Mouse (Mus musculus) hindbrain, postnatal 0 days (tissue): Measurements from ENCODE around the gene Nid1. TPM values are rescaled to one million over a fixed set of nuclear protein-coding genes. Genes with fewer than 3 reads are reported as not detected.
"Not testable (repeated sequence)": the region's sequence is repeated elsewhere in the genome, so short reads cannot be mapped to it uniquely, and the experiment has no call there.

Experiments
- ATAC-seq: fragments of 200-750 bp; cut with Nextera tagmentation; 2 replicates; pipeline ENCODE4 v1.8.0; 2017; ENCODE audit warnings: mild to moderate bottlenecking, moderate TSS enrichment, moderate library complexity
- DNase-seq: peaks from one replicate; pipeline ENCODE4 v3.0.0-alpha.2; 2015; ENCODE audit warnings: low spot score
- H3K27ac ChIP-seq: fragments of 300-500 bp; sonication (generic); 2 replicates; pipeline ENCODE4 v1.5.1; 2014; ENCODE audit warnings: mild to moderate bottlenecking
- H3K27me3 ChIP-seq: fragments of 300-500 bp; sonication (generic); 2 replicates; pipeline ENCODE4 v1.6.1; 2014; ENCODE audit warnings: low read length, mixed read lengths; ENCODE audit not compliant: insufficient read depth
- H3K36me3 ChIP-seq: fragments of 300-500 bp; sonication (generic); 2 replicates; pipeline ENCODE4 v1.6.1; 2014; ENCODE audit warnings: low read length, mixed read lengths; ENCODE audit not compliant: insufficient read depth
- H3K4me1 ChIP-seq: fragments of 300-500 bp; sonication (generic); 2 replicates; pipeline ENCODE4 v1.6.1; 2014; ENCODE audit warnings: antibody characterized with exemption, low read length, mixed read lengths; ENCODE audit not compliant: insufficient read depth
- H3K4me2 ChIP-seq: fragments of 300-500 bp; sonication (generic); 2 replicates; pipeline ENCODE4 v1.6.1; 2014; ENCODE audit warnings: low read depth, mild to moderate bottlenecking, low read length, moderate library complexity, mixed read lengths
- H3K4me3 ChIP-seq: fragments of 300-500 bp; sonication (generic); 2 replicates; pipeline ENCODE4 v1.5.1; 2014; ENCODE audit warnings: low read length
- H3K9ac ChIP-seq: fragments of 300-500 bp; sonication (generic); replicated peaks from 2 replicates; pipeline ENCODE4 v1.6.1; 2014; ENCODE audit warnings: mild to moderate bottlenecking, low read length, moderate library complexity, mixed read lengths
- H3K9me3 ChIP-seq: fragments of 300-500 bp; sonication (generic); 2 replicates; pipeline ENCODE4 v1.6.1; 2016; ENCODE audit warnings: low read length, mixed read lengths
- CTCF ChIP-seq: IDR thresholded peaks from 2 replicates; pipeline ENCODE4 v1.5.1; 2016; ENCODE audit warnings: antibody characterized with exemption, control low read depth, low read depth
- WGBS: fragments of 180-500 bp; shearing (Covaris S2); extraction: QIAGEN DNeasy Blood & Tissue Kit; methylation state at CpG from one replicate; pipeline ENCODE4 v1.1.7; 2014; 5-methylcytosine and 5-hydroxymethylcytosine counted together
- polyA plus RNA-seq: library from polyadenylated mRNA; unstranded; fragments of >200 nt; fragmentation: Nextera tagmentation; extraction: Ambion mirVana; gene quantifications from 2 replicates; pipeline ENCODE4 v1.2.1, GENCODE M21; 2015
- total RNA-seq: library from RNA; depleted of rRNA; stranded (reverse); fragments of >200 nt; gene quantifications from 2 replicates; pipeline ENCODE4 v1.2.3, GENCODE M21; 2014

The Nid1 gene
- total and polyA plus RNA-seq, 2 experiments from 2014 or later, result 56.7 to 120 TPM

DNA sequence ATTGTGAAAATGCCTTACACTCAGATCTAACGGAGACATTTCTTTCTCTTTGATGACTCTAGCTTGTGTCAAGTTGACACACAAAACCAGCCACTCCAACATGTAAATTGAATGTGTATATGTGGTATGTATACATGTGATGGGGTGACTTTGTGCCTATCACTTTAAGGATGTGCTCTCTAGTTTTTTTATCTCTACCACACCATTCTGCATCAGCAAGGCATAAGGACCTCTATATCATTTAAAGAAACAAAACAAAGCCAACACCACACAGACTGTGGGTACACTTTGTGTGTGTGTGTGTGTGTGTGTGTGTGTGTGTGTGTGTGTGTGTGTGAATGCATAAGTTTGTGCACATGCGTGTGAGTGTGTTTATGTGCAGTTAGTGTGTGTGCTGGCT lies 99.2 kb downstream of the Nid1 start:
- Histone ChIP-seq H3K9ac (no peak overlapping the region), H3K4me1 (no peaks in the 10 kb centered on the region), H3K4me3 (no peak overlapping the region), H3K9me3 (no peaks in the 10 kb centered on the region), H3K36me3 (no peaks in the 10 kb centered on the region), H3K27ac (no peak overlapping the region), H3K27me3 (no peaks in the 10 kb centered on the region), H3K4me2 (no peak overlapping the region)
- 91% methylated on average over 2 of the region's 2 CpGs for WGBS
- TF ChIP-seq CTCF, result no peak
- no peak for ATAC-seq
- DNase-seq, result no peak

DNA sequence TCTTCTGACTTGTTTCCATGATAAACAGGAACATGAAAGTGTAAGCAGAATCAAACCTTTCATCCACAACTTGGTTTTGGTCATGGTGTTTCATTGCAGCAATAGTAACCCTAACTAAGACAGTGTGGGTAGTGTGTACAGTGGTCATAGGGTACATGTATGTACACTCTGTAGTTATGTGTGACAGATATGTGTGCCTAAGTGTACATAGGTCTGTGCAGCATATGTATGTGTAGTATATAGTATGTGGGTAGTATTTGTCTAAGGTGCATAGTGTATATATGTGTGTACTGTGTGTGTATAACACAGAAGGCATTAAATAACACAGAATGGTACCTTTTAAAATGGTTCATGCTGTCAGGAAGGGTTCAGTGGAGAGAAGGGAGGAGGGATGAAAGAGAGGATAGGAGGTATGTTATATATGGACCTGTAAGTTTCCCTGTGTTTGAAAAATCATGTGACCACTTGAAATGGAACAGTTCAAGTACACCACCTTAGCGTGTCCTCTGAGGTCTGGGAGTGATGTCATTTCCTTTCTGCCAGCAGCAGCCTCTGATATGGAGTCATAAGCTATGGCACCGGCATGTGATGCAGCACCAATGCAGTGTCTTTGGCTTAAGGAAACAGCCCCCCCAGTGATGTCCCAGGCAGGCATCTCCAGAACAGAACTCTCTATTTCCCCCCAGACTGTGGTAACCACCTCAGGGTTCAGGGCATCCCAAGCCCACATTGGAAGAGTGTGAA lies 100.1 kb downstream of the Nid1 start:
- 78% methylated on average over 2 of the region's 2 CpGs for WGBS
- Histone ChIP-seq H3K4me1 (no peaks in the 10 kb centered on the region), H3K27ac (no peak overlapping the region), H3K9ac (no peak overlapping the region), H3K27me3 (no peaks in the 10 kb centered on the region), H3K4me2 (no peak overlapping the region), H3K36me3 (no peaks in the 10 kb centered on the region), H3K9me3 (no peaks in the 10 kb centered on the region), H3K4me3 (no peak overlapping the region)
- TF ChIP-seq CTCF, result no peak
- ATAC-seq (no peak; the same call in 1 of the 2 replicates), DNase-seq (no peak)

DNA sequence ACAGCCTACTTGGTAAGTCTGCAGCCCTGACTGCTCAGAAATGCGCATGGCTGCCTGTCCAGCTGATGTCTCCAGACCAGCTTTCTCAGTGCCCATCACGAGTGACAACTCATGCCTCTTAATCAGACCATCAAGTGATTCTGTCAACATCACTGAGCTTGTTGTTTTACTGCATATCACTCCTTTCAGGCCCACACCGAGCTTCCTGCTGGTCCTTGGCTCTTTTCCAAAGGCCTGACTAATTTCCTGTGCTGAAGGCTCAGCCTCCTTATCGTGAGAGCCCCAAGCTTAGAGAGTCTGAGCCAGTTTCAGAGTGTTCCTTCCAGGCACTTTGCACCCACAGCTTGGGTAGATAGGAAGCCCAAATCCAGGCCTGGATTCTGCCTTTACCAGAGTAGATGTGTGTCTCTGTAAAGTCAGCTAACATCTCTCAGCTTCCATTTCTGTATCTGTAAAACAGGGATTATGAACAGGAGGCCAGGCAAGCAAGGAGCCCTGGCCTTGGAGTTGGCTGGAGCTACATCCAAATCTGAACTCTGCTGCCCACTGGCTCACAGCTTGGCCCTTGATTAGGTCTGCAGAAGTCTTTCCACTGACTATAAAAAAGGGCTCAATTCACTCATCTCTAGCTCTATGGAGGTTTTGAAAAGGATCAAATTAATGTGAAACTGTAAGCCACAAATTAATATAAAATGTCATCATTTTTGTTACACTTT lies 101.4 kb downstream of the Nid1 start:
- no peaks in the 10 kb centered on the region for H3K27me3 ChIP-seq
- ATAC-seq, result peak; percentile 56; the same call in 1 of the 2 replicates
- H3K9ac ChIP-seq, result no peak overlapping the region
- no peaks in the 10 kb centered on the region for H3K36me3 ChIP-seq
- H3K27ac ChIP-seq, result no peak overlapping the region
- no peaks in the 10 kb centered on the region for H3K4me1 ChIP-seq
- WGBS, result 22% methylated on average over 4 of the region's 4 CpGs
- no peak for TF ChIP-seq CTCF
- no peak overlapping the region for H3K4me2 ChIP-seq
- DNase-seq, result peak; percentile 45
- H3K4me3 ChIP-seq, result no peak overlapping the region
- no peaks in the 10 kb centered on the region for H3K9me3 ChIP-seq

DNA sequence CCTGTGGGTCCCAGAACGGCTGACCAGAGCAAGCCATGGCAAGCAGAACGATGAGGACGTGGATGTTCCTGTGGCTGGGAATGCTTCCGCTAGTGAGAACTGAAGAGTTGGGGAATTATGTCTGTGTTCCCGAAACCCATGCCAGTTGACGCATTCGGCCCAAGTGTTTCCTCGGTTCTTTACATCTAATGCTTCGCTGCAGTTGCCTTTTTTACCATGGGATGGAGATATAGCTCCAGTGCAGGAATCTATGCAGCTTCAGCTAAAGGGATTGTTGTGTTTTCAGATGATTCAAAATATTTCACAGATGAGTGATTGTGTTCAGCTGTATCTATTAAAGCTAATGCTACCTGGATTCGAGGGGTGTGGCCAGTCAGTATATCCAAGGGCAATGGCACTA lies 105.7 kb downstream of the Nid1 start:
- TF ChIP-seq CTCF, result peak; percentile 44
- not testable (repeated sequence) for H3K9me3 ChIP-seq, H3K4me3 ChIP-seq, H3K9ac ChIP-seq, DNase-seq, H3K4me2 ChIP-seq, ATAC-seq, H3K36me3 ChIP-seq, H3K4me1 ChIP-seq, H3K27me3 ChIP-seq, H3K27ac ChIP-seq
- 90% methylated on average over 10 of the region's 10 CpGs for WGBS

DNA sequence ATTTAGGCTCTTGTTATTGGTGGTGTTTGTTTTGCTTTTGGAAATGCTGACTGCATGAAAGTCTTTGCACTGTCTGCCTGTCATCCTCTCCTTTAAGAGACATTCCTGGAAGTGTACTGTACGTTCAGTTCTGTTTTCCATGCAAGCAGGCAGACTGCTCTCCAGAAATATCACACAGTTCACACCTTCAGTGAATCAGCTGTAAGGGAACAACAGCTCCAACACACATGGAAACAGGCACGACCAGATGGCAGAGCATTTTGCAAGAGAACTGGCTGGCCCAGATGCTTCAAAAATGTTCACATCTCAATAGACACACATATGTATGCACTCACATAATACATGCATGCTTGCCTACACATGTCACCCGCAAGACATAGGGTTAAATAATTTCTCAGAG lies 109.4 kb downstream of the Nid1 start:
- WGBS, result 67% methylated on average over 3 of the region's 3 CpGs
- DNase-seq, result no peak
- no peak overlapping the region for H3K9ac ChIP-seq
- no peak overlapping the region for H3K27ac ChIP-seq
- H3K9me3 ChIP-seq, result no peaks in the 10 kb centered on the region
- H3K4me1 ChIP-seq, result no peaks in the 10 kb centered on the region
- no peaks in the 10 kb centered on the region for H3K27me3 ChIP-seq
- no peak overlapping the region for H3K4me3 ChIP-seq
- ATAC-seq, result no peak
- no peak overlapping the region for H3K4me2 ChIP-seq
- no peaks in the 10 kb centered on the region for H3K36me3 ChIP-seq
- TF ChIP-seq CTCF, result no peak

DNA sequence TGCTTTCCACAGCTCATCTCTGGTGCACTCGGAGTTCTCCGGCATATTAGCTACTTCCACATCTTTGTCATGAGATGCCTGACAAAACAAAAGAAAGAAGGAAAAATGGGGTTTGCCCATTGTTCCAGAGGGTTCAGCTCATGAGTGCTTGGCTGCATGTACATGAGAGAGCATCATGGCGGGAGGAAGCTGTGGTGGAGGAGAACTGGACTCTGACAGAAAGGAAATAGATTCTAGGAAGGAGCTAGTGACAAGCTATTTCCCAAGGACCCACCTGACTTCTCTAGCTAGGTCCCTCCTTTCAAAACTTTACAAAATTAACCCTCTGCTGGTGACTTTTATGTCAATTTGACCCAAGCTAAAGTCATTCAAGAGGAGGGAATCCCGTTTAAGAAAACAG lies 110.5 kb downstream of the Nid1 start:
- Histone ChIP-seq H3K36me3 (no peaks in the 10 kb centered on the region), H3K9ac (no peak overlapping the region), H3K9me3 (no peaks in the 10 kb centered on the region), H3K4me1 (no peaks in the 10 kb centered on the region), H3K27ac (no peak overlapping the region), H3K4me2 (no peak overlapping the region), H3K4me3 (no peak overlapping the region), H3K27me3 (no peaks in the 10 kb centered on the region)
- ATAC-seq, result no peak
- DNase-seq, result no peak
- 88% methylated on average over 4 of the region's 4 CpGs for WGBS
- TF ChIP-seq CTCF, result no peak
